Comparison of ENCODE assay signal across 8 mouse cellular contexts in the genomic region with DNA sequence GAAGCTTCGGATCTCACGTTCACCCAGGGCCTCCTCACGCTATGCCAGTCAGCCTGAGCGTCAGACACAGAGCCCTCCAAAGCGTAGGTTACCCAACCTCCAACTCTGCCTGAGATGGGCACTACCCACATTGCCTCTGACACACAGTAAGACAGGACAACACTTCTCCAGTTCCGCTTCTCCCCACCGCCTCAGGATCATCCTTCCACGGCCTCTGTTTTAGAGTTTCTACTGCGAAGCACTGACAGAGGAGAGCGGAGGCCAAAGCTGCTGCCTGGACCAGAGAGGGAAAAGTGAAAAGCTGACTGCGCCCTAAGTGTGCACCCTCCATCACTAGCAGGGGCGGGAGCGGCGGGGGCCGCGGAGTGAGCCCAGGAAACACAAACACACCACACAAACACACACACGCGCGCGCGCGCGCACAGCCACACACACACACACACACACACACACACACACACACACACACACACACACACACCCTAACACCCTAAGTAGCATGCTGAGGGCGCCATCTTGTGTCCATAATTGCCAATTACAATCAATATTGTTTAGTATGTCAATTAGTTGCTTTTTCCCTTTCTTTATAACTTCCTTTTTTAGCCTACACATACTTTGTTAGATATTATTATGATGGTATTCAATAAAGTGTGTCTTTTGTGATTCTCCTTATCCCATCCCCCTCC. TPM values are rescaled to one million over a fixed set of nuclear protein-coding genes. Genes with fewer than 3 reads are reported as not detected.
DNase-seq lines count a peak whose midpoint lies in the region; ATAC-seq and TF ChIP-seq lines count a peak whose summit lies in the region.

No protein-coding gene starts in this region.

- DNase-seq in cerebellum, postnatal 25 days: peak; percentile 14 to 26
- no peak for DNase-seq in cerebellum, postnatal 4 days (ENCODE audit: low spot score in 2 of 2)
- DNase-seq in 3T3-L1 (ENCODE audit: low read depth, low spot score): peak; percentile 40
- peak; percentile 60 for DNase-seq in embryonic facial prominence, embryonic 11.5 days (ENCODE audit: low spot score)
- DNase-seq in induced T-regulatory cell, adult 2 months (ENCODE audit: low read depth): peak; percentile 28
- peak; percentile 77 for DNase-seq in midbrain, postnatal 0 days (ENCODE audit: low spot score)
- DNase-seq in layer of hippocampus, adult 9-11 months: no peak

- no peaks in the 10 kb centered on the region for H3K4me1 ChIP-seq in embryonic facial prominence, embryonic 11.5 days (ENCODE audit: control insufficient read depth, insufficient read depth, low read length)
- no peaks in the 10 kb centered on the region for H3K4me1 ChIP-seq in midbrain, postnatal 0 days (ENCODE audit: insufficient read depth, low read length)

- H3K9ac ChIP-seq in embryonic facial prominence, embryonic 11.5 days (replicated peaks; ENCODE audit: low read length): no peak overlapping the region; the same call in 1 of the 2 replicates
- H3K9ac ChIP-seq in midbrain, postnatal 0 days (replicated peaks; ENCODE audit: low read length, poor library complexity, severe bottlenecking): no peak overlapping the region

- no peaks in the 10 kb centered on the region for H3K36me3 ChIP-seq in embryonic facial prominence, embryonic 11.5 days (replicated peaks; ENCODE audit: control insufficient read depth, insufficient read depth, low read depth, low read length)
- H3K36me3 ChIP-seq in midbrain, postnatal 0 days (ENCODE audit: insufficient read depth, low read length): no peaks in the 10 kb centered on the region

- peak overlapping the region; percentile 7; the same call in 1 of the 2 replicates for H3K4me3 ChIP-seq in embryonic facial prominence, embryonic 11.5 days (ENCODE audit: low read depth, low read length)
- 0 out of 2 replicates have a peak overlapping the region, but pooled peaks have one; percentile 8 for H3K4me3 ChIP-seq in midbrain, postnatal 0 days (ENCODE audit: low read depth, low read length)

- no peaks in the 10 kb centered on the region for H3K9me3 ChIP-seq in embryonic facial prominence, embryonic 11.5 days (replicated peaks; ENCODE audit: control insufficient read depth, low read length)
- no peaks in the 10 kb centered on the region for H3K9me3 ChIP-seq in midbrain, postnatal 0 days (ENCODE audit: low read length)

- 34% methylated on average over 24 of the region's 24 CpGs for WGBS in embryonic facial prominence, embryonic 11.5 days
- WGBS in midbrain, postnatal 0 days: 33% methylated on average over 23 of the region's 24 CpGs

- H3K27ac ChIP-seq in embryonic facial prominence, embryonic 11.5 days (replicated peaks; ENCODE audit: low read depth, low read length): no peak overlapping the region
- no peak overlapping the region for H3K27ac ChIP-seq in midbrain, postnatal 0 days (ENCODE audit: low read depth, low read length)

- peak; percentile 92 for TF ChIP-seq CTCF in midbrain, postnatal 0 days (IDR thresholded peaks at IDR 0.05)

- ATAC-seq in embryonic facial prominence, embryonic 11.5 days (replicated peaks; ENCODE audit: insufficient number of reproducible peaks, low FRiP score, low TSS enrichment, low read depth): no peak
- ATAC-seq in midbrain, postnatal 0 days (ENCODE audit: low FRiP score): 0 out of 2 replicates have a peak, but pooled peaks have one; percentile 45
- no peak for ATAC-seq in inflammation-experienced regulatory T-cells, adult 6 months

- peak overlapping the region; percentile 32 for H3K4me2 ChIP-seq in embryonic facial prominence, embryonic 11.5 days (ENCODE audit: low read depth, low read length)
- H3K4me2 ChIP-seq in midbrain, postnatal 0 days (ENCODE audit: low read depth, low read length, poor library complexity, severe bottlenecking): peak overlapping the region; percentile 50

- no peaks in the 10 kb centered on the region for H3K27me3 ChIP-seq in embryonic facial prominence, embryonic 11.5 days (ENCODE audit: control insufficient read depth, insufficient read depth, low read length)
- no peaks in the 10 kb centered on the region for H3K27me3 ChIP-seq in midbrain, postnatal 0 days (ENCODE audit: insufficient read depth, low read length)

RNA-seq across cellular contexts. Expression of gene Arhgap22, which starts 8.4 kb away (rescaled TPM):
- polyA plus RNA-seq in embryonic facial prominence, embryonic 11.5 days (2014; fragmentation: Nextera tagmentation; extraction: Ambion mirVana): 2.6 and 3.2 TPM in 2 replicates
- total RNA-seq in midbrain, postnatal 0 days (2014; rRNA removed): 4.2 and 5.7 TPM in 2 replicates
- polyA plus RNA-seq in midbrain, postnatal 0 days (2015; fragmentation: Nextera tagmentation; extraction: Ambion mirVana): 3.4 and 4.3 TPM in 2 replicates
- under 1 TPM in 1 of 3 experiments, not detected in 2; 0.18 TPM for polyA plus RNA-seq in inflammation-experienced regulatory T-cells, adult 6 months (2017; shearing (Covaris generic))

RNA-seq across cellular contexts. Expression of gene Wdfy4, which starts 20.1 kb away (rescaled TPM):
- polyA plus RNA-seq in embryonic facial prominence, embryonic 11.5 days (2014; fragmentation: Nextera tagmentation; extraction: Ambion mirVana): 0.08 and 0.20 TPM in 2 replicates
- 1.4 and 7.8 TPM in 2 replicates for total RNA-seq in midbrain, postnatal 0 days (2014; rRNA removed)
- polyA plus RNA-seq in midbrain, postnatal 0 days (2015; fragmentation: Nextera tagmentation; extraction: Ambion mirVana): 0.02 and 0.06 TPM in 2 replicates
- polyA plus RNA-seq in inflammation-experienced regulatory T-cells, adult 6 months (2017; shearing (Covaris generic)): under 1 TPM in 2 of 3 experiments, not detected in 1; 0.18 to 0.43 TPM

Comparison
In these comparisons a context has a peak if more than half of its experiments do, and no peak if none do; other contexts are left out.
1. DNase-seq: peak in cerebellum, postnatal 25 days (2 of 2), 3T3-L1 (single experiment), embryonic facial prominence, embryonic 11.5 days (single experiment), induced T-regulatory cell, adult 2 months (single experiment) and midbrain, postnatal 0 days (single experiment); none in cerebellum, postnatal 4 days (0 of 2) and layer of hippocampus, adult 9-11 months (single experiment).